Mouse (Mus musculus): ENCODE results near the gene Pld6.
A peak's percentile ranks its signal among the peaks of the same experiment; 100 is the strongest.

Pld6 gene

GRCm38 (mm10) chr11:59787199-59787781, at the start of gene Pld6:
Gene Pld6, minus strand, starts transcription at chr11:59787645.
- peak; percentile 78 for DNase-seq

GRCm38 (mm10) chr11:59821625-59822024, 34.2 kb upstream of the Pld6 start:
- no peak for DNase-seq

- no peak for DNase-seq
These were observed 30.5 kb upstream of the Pld6 start for GRCm38 (mm10) chr11:59817916-59818315.

GRCm38 (mm10) chr11:59815482-59816065, 28.1 kb upstream of the Pld6 start:
- no peak for DNase-seq

- no peak for DNase-seq
These were observed 27.5 kb upstream of the Pld6 start for GRCm38 (mm10) chr11:59814936-59815335.

- DNase-seq, result no peak
These were observed 26.9 kb upstream of the Pld6 start for GRCm38 (mm10) chr11:59814311-59814710.

GRCm38 (mm10) chr11:59813276-59813675, 25.8 kb upstream of the Pld6 start:
- no peak for DNase-seq

GRCm38 (mm10) chr11:59811211-59811610, 23.8 kb upstream of the Pld6 start:
- no peak for DNase-seq

GRCm38 (mm10) chr11:59810480-59811158, 23.2 kb upstream of the Pld6 start:
- no peak for DNase-seq

GRCm38 (mm10) chr11:59809670-59810474, 22.4 kb upstream of the Pld6 start, which contains the start of gene Flcn:
Gene Flcn, minus strand, starts transcription at chr11:59810016.
- DNase-seq, result peak; percentile 90

- peak; percentile 42 for DNase-seq
These were observed 21.7 kb upstream of the Pld6 start for GRCm38 (mm10) chr11:59809071-59809669.

GRCm38 (mm10) chr11:59808170-59808960, 20.9 kb upstream of the Pld6 start:
- DNase-seq, result no peak

GRCm38 (mm10) chr11:59805656-59806055, 18.2 kb upstream of the Pld6 start:
- DNase-seq, result no peak

GRCm38 (mm10) chr11:59805256-59805655, 17.8 kb upstream of the Pld6 start:
- DNase-seq, result no peak

GRCm38 (mm10) chr11:59804409-59805110, 17.1 kb upstream of the Pld6 start:
- DNase-seq, result no peak

- no peak for DNase-seq
These were observed 16.1 kb upstream of the Pld6 start for GRCm38 (mm10) chr11:59803516-59803915.

- DNase-seq, result no peak
These were observed 14.4 kb upstream of the Pld6 start for GRCm38 (mm10) chr11:59801881-59802280.

GRCm38 (mm10) chr11:59800412-59800811, 13.0 kb upstream of the Pld6 start:
- DNase-seq, result no peak

GRCm38 (mm10) chr11:59793390-59793789, 5.9 kb upstream of the Pld6 start:
- no peak for DNase-seq

- DNase-seq, result no peak
These were observed 1.9 kb upstream of the Pld6 start for GRCm38 (mm10) chr11:59789311-59789710.

- no peak for DNase-seq
These were observed 824 bp downstream of the Pld6 start for GRCm38 (mm10) chr11:59786444-59787198.

All from kidney, postnatal 10 days (tissue).